Mouse (Mus musculus): ENCODE results near the gene Hmcn1. TPM values are rescaled to one million over a fixed set of nuclear protein-coding genes. Genes with fewer than 3 reads are reported as not detected.

Hmcn1 gene
- polyA plus RNA-seq, 1 experiment, result 0.12 TPM

- H3K36me3 ChIP-seq (ENCODE audit: control insufficient read depth, insufficient read depth), result no peaks in the 10 kb centered on the region
- H3K4me2 ChIP-seq (ENCODE audit: low read depth), result no peak overlapping the region
- no peaks in the 10 kb centered on the region for H3K79me2 ChIP-seq (ENCODE audit: control insufficient read depth, insufficient read depth)
- TF ChIP-seq SRF (IDR thresholded peaks at IDR 0.05; ENCODE audit: control insufficient read depth, insufficient read length, low read depth) (no peak), CEBPB (IDR thresholded peaks at IDR 0.05; ENCODE audit: insufficient read depth, poor library complexity, severe bottlenecking) (no peak), E2F4 (IDR thresholded peaks at IDR 0.05; ENCODE audit: insufficient read depth) (no peak), TCF12 (IDR thresholded peaks at IDR 0.05; ENCODE audit: insufficient read depth, poor library complexity, severe bottlenecking) (no peak), MAX (IDR thresholded peaks at IDR 0.05; ENCODE audit: low read depth) (no peak), POLR2AphosphoS2 (IDR thresholded peaks at IDR 0.05; ENCODE audit: insufficient read length, low read depth) (no peak), MYOD1 (IDR thresholded peaks at IDR 0.05; ENCODE audit: control insufficient read depth in 1 of 3, insufficient read length in 2 of 3, low read depth in 2 of 3) (no peak), POLR2A (IDR thresholded peaks at IDR 0.05; ENCODE audit: insufficient read length, low read depth) (no peak), TCF3 (IDR thresholded peaks at IDR 0.05; ENCODE audit: insufficient read length, low read depth) (no peak), USF1 (IDR thresholded peaks at IDR 0.05; ENCODE audit: low read depth) (no peak), REST (IDR thresholded peaks at IDR 0.05; ENCODE audit: insufficient read depth, insufficient read length) (no peak)
- no peaks in the 10 kb centered on the region for H3K27me3 ChIP-seq (ENCODE audit: control insufficient read depth, insufficient read depth, insufficient read length)
- H3K4me3 ChIP-seq, result no peak overlapping the region
- H3ac ChIP-seq (ENCODE audit: control insufficient read depth, insufficient read length), result no peak overlapping the region
These were observed 178.3 kb downstream of the Hmcn1 start for GRCm38 (mm10) chr1:150814917-150815316.

GRCm38 (mm10) chr1:150813381-150813780 lies 179.9 kb downstream of the Hmcn1 start:
- H3K4me2 ChIP-seq (ENCODE audit: low read depth), result no peak overlapping the region
- no peak for TF ChIP-seq TCF12 (IDR thresholded peaks at IDR 0.05; ENCODE audit: insufficient read depth, poor library complexity, severe bottlenecking)
- TF ChIP-seq CEBPB (IDR thresholded peaks at IDR 0.05; ENCODE audit: insufficient read depth, poor library complexity, severe bottlenecking), result no peak
- TF ChIP-seq MAX (IDR thresholded peaks at IDR 0.05; ENCODE audit: low read depth), result no peak
- no peak for TF ChIP-seq E2F4 (IDR thresholded peaks at IDR 0.05; ENCODE audit: insufficient read depth)
- no peak for TF ChIP-seq MYOD1 (IDR thresholded peaks at IDR 0.05; ENCODE audit: control insufficient read depth in 1 of 3, insufficient read length in 2 of 3, low read depth in 2 of 3)
- TF ChIP-seq TCF3 (IDR thresholded peaks at IDR 0.05; ENCODE audit: insufficient read length, low read depth), result no peak
- TF ChIP-seq MYOG (IDR thresholded peaks at IDR 0.05; ENCODE audit: control insufficient read depth in 1 of 3, insufficient read depth in 1 of 3, insufficient read length in 2 of 3, low read depth in 2 of 3), result no peak
- TF ChIP-seq USF1 (IDR thresholded peaks at IDR 0.05; ENCODE audit: low read depth), result no peak
- TF ChIP-seq SRF (IDR thresholded peaks at IDR 0.05; ENCODE audit: control insufficient read depth, insufficient read length, low read depth), result no peak
- H3K36me3 ChIP-seq (ENCODE audit: control insufficient read depth, insufficient read depth), result no peaks in the 10 kb centered on the region
- no peak overlapping the region for H3ac ChIP-seq (ENCODE audit: control insufficient read depth, insufficient read length)
- H3K27me3 ChIP-seq (ENCODE audit: control insufficient read depth, insufficient read depth, insufficient read length), result no peaks in the 10 kb centered on the region
- H3K4me3 ChIP-seq, result no peak overlapping the region
- H3K79me2 ChIP-seq (ENCODE audit: control insufficient read depth, insufficient read depth), result no peaks in the 10 kb centered on the region

DNA sequence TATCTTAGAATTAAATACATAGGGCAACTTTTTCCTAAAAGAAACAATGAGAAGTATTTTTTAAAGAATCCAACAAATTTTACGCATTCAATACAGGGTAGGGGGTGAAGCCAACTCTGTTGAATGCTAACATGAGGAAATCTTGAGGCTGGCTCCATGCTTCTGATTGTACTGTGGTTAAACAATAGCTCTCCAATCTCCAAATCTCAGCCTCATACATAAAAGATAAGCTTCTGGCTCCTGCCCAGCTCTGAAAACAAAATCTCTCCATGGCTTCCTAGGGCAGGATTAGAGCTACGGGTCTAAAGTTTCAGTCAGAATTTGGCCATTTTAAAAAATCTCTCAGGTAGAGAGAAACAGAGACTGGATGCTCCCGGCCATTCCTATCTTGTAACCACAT lies 186.4 kb downstream of the Hmcn1 start:
- no peak for TF ChIP-seq TCF12 (IDR thresholded peaks at IDR 0.05; ENCODE audit: insufficient read depth, poor library complexity, severe bottlenecking)
- no peak for TF ChIP-seq TCF3 (IDR thresholded peaks at IDR 0.05; ENCODE audit: insufficient read length, low read depth)
- no peak for TF ChIP-seq MYOG (IDR thresholded peaks at IDR 0.05; ENCODE audit: control insufficient read depth in 1 of 3, insufficient read depth in 1 of 3, insufficient read length in 2 of 3, low read depth in 2 of 3)
- TF ChIP-seq POLR2AphosphoS2 (IDR thresholded peaks at IDR 0.05; ENCODE audit: insufficient read length, low read depth), result no peak
- no peaks in the 10 kb centered on the region for H3K79me2 ChIP-seq (ENCODE audit: control insufficient read depth, insufficient read depth)
- H3K4me2 ChIP-seq (ENCODE audit: low read depth), result no peak overlapping the region

DNA sequence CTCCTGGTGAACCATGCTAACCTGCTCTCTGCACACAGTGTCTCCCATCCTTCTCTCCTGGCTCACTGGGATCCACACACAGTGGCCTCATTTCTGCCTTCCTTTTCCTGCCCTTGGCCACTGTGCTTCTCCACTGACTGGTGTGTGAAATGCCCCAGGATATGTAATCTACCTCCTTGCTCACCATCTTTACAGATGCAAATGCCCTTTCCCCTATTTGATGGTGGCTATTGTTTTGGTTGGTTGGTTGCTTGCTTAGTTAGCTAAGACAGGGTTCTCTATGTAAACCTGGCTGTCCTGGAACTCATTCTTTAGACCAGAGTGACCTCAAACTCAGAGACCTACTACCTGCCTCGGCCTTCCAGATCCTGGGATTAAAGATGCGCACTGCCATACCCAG lies 187.8 kb downstream of the Hmcn1 start:
- H3K36me3 ChIP-seq (ENCODE audit: control insufficient read depth, insufficient read depth), result no peaks in the 10 kb centered on the region
- no peak overlapping the region for H3K4me2 ChIP-seq (ENCODE audit: low read depth)
- TF ChIP-seq MYOG (IDR thresholded peaks at IDR 0.05; ENCODE audit: control insufficient read depth in 1 of 3, insufficient read depth in 1 of 3, insufficient read length in 2 of 3, low read depth in 2 of 3), result no peak
- no peak for TF ChIP-seq POLR2AphosphoS2 (IDR thresholded peaks at IDR 0.05; ENCODE audit: insufficient read length, low read depth)
- no peak for TF ChIP-seq MYOD1 (IDR thresholded peaks at IDR 0.05; ENCODE audit: control insufficient read depth in 1 of 3, insufficient read length in 2 of 3, low read depth in 2 of 3)
- no peak for TF ChIP-seq REST (IDR thresholded peaks at IDR 0.05; ENCODE audit: insufficient read depth, insufficient read length)
- TF ChIP-seq CEBPB (IDR thresholded peaks at IDR 0.05; ENCODE audit: insufficient read depth, poor library complexity, severe bottlenecking), result no peak
- TF ChIP-seq SRF (IDR thresholded peaks at IDR 0.05; ENCODE audit: control insufficient read depth, insufficient read length, low read depth), result no peak
- TF ChIP-seq E2F4 (IDR thresholded peaks at IDR 0.05; ENCODE audit: insufficient read depth), result no peak
- TF ChIP-seq MAX (IDR thresholded peaks at IDR 0.05; ENCODE audit: low read depth), result no peak
- TF ChIP-seq TCF12 (IDR thresholded peaks at IDR 0.05; ENCODE audit: insufficient read depth, poor library complexity, severe bottlenecking), result no peak
- no peak for TF ChIP-seq POLR2A (IDR thresholded peaks at IDR 0.05; ENCODE audit: insufficient read length, low read depth)
- TF ChIP-seq TCF3 (IDR thresholded peaks at IDR 0.05; ENCODE audit: insufficient read length, low read depth), result no peak
- no peak for TF ChIP-seq USF1 (IDR thresholded peaks at IDR 0.05; ENCODE audit: low read depth)

More for the DNA sequence above, 186.4 kb downstream of the Hmcn1 start:
- Histone ChIP-seq H3K36me3 (ENCODE audit: control insufficient read depth, insufficient read depth) (no peaks in the 10 kb centered on the region), H3K4me3 (no peak overlapping the region), H3ac (ENCODE audit: control insufficient read depth, insufficient read length) (no peak overlapping the region), H3K27me3 (ENCODE audit: control insufficient read depth, insufficient read depth, insufficient read length) (no peaks in the 10 kb centered on the region)

More for the DNA sequence above, 187.8 kb downstream of the Hmcn1 start:
- Histone ChIP-seq H3K4me3 (no peak overlapping the region), H3K27me3 (ENCODE audit: control insufficient read depth, insufficient read depth, insufficient read length) (no peaks in the 10 kb centered on the region), H3ac (ENCODE audit: control insufficient read depth, insufficient read length) (no peak overlapping the region), H3K79me2 (ENCODE audit: control insufficient read depth, insufficient read depth) (no peaks in the 10 kb centered on the region)

Data from myocyte (in vitro differentiated cells).